Mouse (Mus musculus) erythroblast, embryonic 14.5 days (primary cell): ENCODE measurements at regions not wholly inside any gene's neighbourhood (a gene's known extent, or its start where the extent isn't known, plus 50 kb on each side); places are given as distances from the start of the nearest gene placed in this dataset.

Experiments
- GATA1 ChIP-seq: IDR thresholded peaks from 2 replicates; pipeline ENCODE4 v1.6.1; 2012; ENCODE audit warnings: low read length, inconsistent platforms, mixed read lengths
- TAL1 ChIP-seq: IDR thresholded peaks from 3 replicates; pipeline ENCODE4 v1.6.1; 2012; ENCODE audit warnings: low read length, inconsistent platforms, mixed read lengths

GRCm38 (mm10) chr10:98373314-98373713 is 540.9 kb upstream of the Atp2b1 start:
- TF ChIP-seq TAL1 (no peak), GATA1 (no peak)
